7 mouse cellular contexts compared by ENCODE assay signal in genomic region chr2:132970772-132971173, GRCm38 (mm10). TPM values are rescaled to one million over a fixed set of nuclear protein-coding genes. Genes with fewer than 3 reads are reported as not detected.
DNase-seq lines count a peak whose midpoint lies in the region; ATAC-seq lines count a peak whose summit lies in the region.

No protein-coding gene starts in this region.

- H3K4me2 ChIP-seq in embryonic facial prominence, embryonic 14.5 days (ENCODE audit: low read depth, low read length) = no peak overlapping the region
- H3K4me2 ChIP-seq in neural tube, embryonic 14.5 days (ENCODE audit: low read depth, low read length) = no peak overlapping the region

- no peaks in the 10 kb centered on the region; the same call in 1 of the 2 replicates for H3K27me3 ChIP-seq in embryonic facial prominence, embryonic 14.5 days (replicated peaks; ENCODE audit: control insufficient read depth, insufficient read depth, low read length)
- H3K27me3 ChIP-seq in neural tube, embryonic 14.5 days (ENCODE audit: control insufficient read depth, insufficient read depth, low read length) = no peaks in the 10 kb centered on the region

- no peak overlapping the region for H3K9ac ChIP-seq in embryonic facial prominence, embryonic 14.5 days (ENCODE audit: low read depth, low read length)
- no peak overlapping the region for H3K9ac ChIP-seq in neural tube, embryonic 14.5 days (replicated peaks; ENCODE audit: low read depth, low read length)

- H3K9me3 ChIP-seq in embryonic facial prominence, embryonic 14.5 days (ENCODE audit: control insufficient read depth, low read length) = no peaks in the 10 kb centered on the region
- no peaks in the 10 kb centered on the region for H3K9me3 ChIP-seq in neural tube, embryonic 14.5 days (ENCODE audit: control insufficient read depth, low read length)

- H3K4me1 ChIP-seq in embryonic facial prominence, embryonic 14.5 days (ENCODE audit: control insufficient read depth, insufficient read depth, low read length) = no peaks in the 10 kb centered on the region
- no peaks in the 10 kb centered on the region for H3K4me1 ChIP-seq in neural tube, embryonic 14.5 days (ENCODE audit: control insufficient read depth, insufficient read depth, low read length)

- H3K4me3 ChIP-seq in embryonic facial prominence, embryonic 14.5 days (ENCODE audit: low read depth, low read length) = no peak overlapping the region
- H3K4me3 ChIP-seq in neural tube, embryonic 14.5 days (ENCODE audit: low read depth, low read length) = no peak overlapping the region

- peak; percentile 3 for DNase-seq in left cerebral cortex, adult 11 months (ENCODE audit: low spot score)
- no peak for DNase-seq in left cerebral cortex, adult 8-10 months (ENCODE audit: low spot score in 2 of 2)
- peak; percentile 45 for DNase-seq in R1 (ENCODE audit: low read depth, low spot score)
- DNase-seq in embryonic facial prominence, embryonic 14.5 days (ENCODE audit: low spot score) = peak; percentile 85
- peak; percentile 16 for DNase-seq in kidney, postnatal 10 days
- no peak for DNase-seq in ovary, postnatal 14 days (ENCODE audit: low spot score)

- WGBS in embryonic facial prominence, embryonic 14.5 days = 22% methylated on average over 4 of the region's 4 CpGs
- WGBS in neural tube, embryonic 14.5 days = 40% methylated on average over 4 of the region's 4 CpGs

- H3K36me3 ChIP-seq in embryonic facial prominence, embryonic 14.5 days (ENCODE audit: control insufficient read depth, insufficient read depth, low read length) = no peaks in the 10 kb centered on the region
- H3K36me3 ChIP-seq in neural tube, embryonic 14.5 days (ENCODE audit: control insufficient read depth, insufficient read depth, low read length) = no peaks in the 10 kb centered on the region

- no peak overlapping the region for H3K27ac ChIP-seq in embryonic facial prominence, embryonic 14.5 days (replicated peaks; ENCODE audit: low read depth, low read length)
- H3K27ac ChIP-seq in neural tube, embryonic 14.5 days (ENCODE audit: low read depth, low read length) = no peak overlapping the region

- no peak; the same call in 1 of the 2 replicates for ATAC-seq in embryonic facial prominence, embryonic 14.5 days (ENCODE audit: low read depth)
- peak; percentile 41; the same call in 1 of the 2 replicates for ATAC-seq in neural tube, embryonic 14.5 days (ENCODE audit: low read depth)

RNA-seq across cellular contexts. Expression of gene Fermt1, which starts 25.1 kb away (rescaled TPM):
- total RNA-seq in left cerebral cortex, adult 8-10 months (2022) = 1 to 10 TPM in 3 of 4 experiments, under 1 TPM in 1; 0.82 to 2.1 (median 1.2) TPM
- polyA plus RNA-seq in embryonic facial prominence, embryonic 14.5 days (2014; fragmentation: Nextera tagmentation; extraction: Ambion mirVana) = 7.2 and 8.9 TPM in 2 replicates
- not detected in 2 replicates for polyA plus RNA-seq in neural tube, embryonic 14.5 days (2014; fragmentation: Nextera tagmentation; extraction: Ambion mirVana)

Comparison
In these comparisons a context has a peak if more than half of its experiments do, and no peak if none do; other contexts are left out.
1. DNase-seq: peak in left cerebral cortex, adult 11 months (single experiment), R1 (single experiment), embryonic facial prominence, embryonic 14.5 days (single experiment) and kidney, postnatal 10 days (single experiment); none in left cerebral cortex, adult 8-10 months (0 of 2) and ovary, postnatal 14 days (single experiment).